Mouse (Mus musculus) forebrain, embryonic 10.5 days (tissue): ENCODE data around the gene Cacng2. TPM values are rescaled to one million over a fixed set of nuclear protein-coding genes. Genes with fewer than 3 reads are reported as not detected.
A peak's percentile ranks its signal among the peaks of the same experiment; 100 is the strongest.

Experiments used
- DNase-seq: peaks from one replicate; pipeline ENCODE4 v3.0.0-alpha.2; 2017; ENCODE audit warnings: low spot score; ENCODE audit errors: extremely low spot score
- H3K27ac ChIP-seq: fragments of 300-500 bp; sonication (generic); 2 replicates; pipeline ENCODE4 v1.5.1; 2016; ENCODE audit warnings: mild to moderate bottlenecking
- H3K27me3 ChIP-seq: fragments of 300-500 bp; sonication (generic); 2 replicates; pipeline ENCODE4 v1.6.1; 2016; ENCODE audit warnings: mild to moderate bottlenecking; ENCODE audit not compliant: poor library complexity, severe bottlenecking
- H3K36me3 ChIP-seq: fragments of 300-500 bp; sonication (generic); replicated peaks from 2 replicates; pipeline ENCODE4 v1.6.1; 2016; ENCODE audit warnings: mild to moderate bottlenecking, moderate library complexity
- H3K4me1 ChIP-seq: fragments of 300-500 bp; sonication (generic); 2 replicates; pipeline ENCODE4 v1.6.1; 2016
- H3K4me3 ChIP-seq: fragments of 300-500 bp; sonication (generic); 2 replicates; pipeline ENCODE4 v1.5.1; 2016; ENCODE audit warnings: mild to moderate bottlenecking, moderate library complexity
- H3K9me3 ChIP-seq: fragments of 300-500 bp; sonication (generic); 2 replicates; pipeline ENCODE4 v1.6.1; 2016; ENCODE audit warnings: mild to moderate bottlenecking, moderate library complexity
- WGBS: fragments of 180-500 bp; shearing (Covaris S2); methylation state at CpG from one replicate; pipeline ENCODE4 v1.1.7; 2016; 5-methylcytosine and 5-hydroxymethylcytosine counted together
- polyA plus RNA-seq: library from polyadenylated mRNA; unstranded; fragments of >200 nt; fragmentation: Nextera tagmentation; extraction: Ambion mirVana; gene quantifications from 2 replicates; pipeline ENCODE4 v1.2.1, GENCODE M21; 2016

Cacng2 gene
- polyA plus RNA-seq, 1 experiment from 2014 or later = 0.20 TPM

- no peak for DNase-seq
Measured at GRCm38 (mm10) chr15:78133389-78133788, 13.6 kb upstream of the Cacng2 start.

GRCm38 (mm10) chr15:78119248-78119647 is 580 bp downstream of the Cacng2 start:
- Histone ChIP-seq H3K27me3 (peaks cover 40% of the 10 kb centered on the region), H3K36me3 (no peaks in the 10 kb centered on the region), H3K9me3 (no peaks in the 10 kb centered on the region), H3K27ac (no peak overlapping the region), H3K4me1 (peaks cover 13% of the 10 kb centered on the region), H3K4me3 (peak overlapping the region; percentile 51)
- 6% methylated on average over 39 of the region's 39 CpGs for WGBS
- DNase-seq = no peak

More at GRCm38 (mm10) chr15:78133389-78133788, 13.6 kb upstream of the Cacng2 start:
- Histone ChIP-seq H3K4me3 (no peak overlapping the region), H3K27me3 (no peaks in the 10 kb centered on the region; the same call in 1 of the 2 replicates), H3K27ac (no peak overlapping the region), H3K4me1 (peaks cover 18% of the 10 kb centered on the region), H3K9me3 (no peaks in the 10 kb centered on the region), H3K36me3 (no peaks in the 10 kb centered on the region)
- 27% methylated on average over 2 of the region's 2 CpGs for WGBS

GRCm38 (mm10) chr15:78118275-78118995 is 1.4 kb downstream of the Cacng2 start:
- H3K27ac ChIP-seq = no peak overlapping the region
- WGBS = 76% methylated on average over 18 of the region's 18 CpGs
- no peaks in the 10 kb centered on the region for H3K36me3 ChIP-seq
- no peak for DNase-seq
- H3K4me1 ChIP-seq = peaks cover 13% of the 10 kb centered on the region
- peaks cover 40% of the 10 kb centered on the region for H3K27me3 ChIP-seq
- H3K9me3 ChIP-seq = no peaks in the 10 kb centered on the region
- no peak overlapping the region for H3K4me3 ChIP-seq

GRCm38 (mm10) chr15:78117731-78118130 is 2.1 kb downstream of the Cacng2 start:
- Histone ChIP-seq H3K9me3 (no peaks in the 10 kb centered on the region), H3K4me1 (peaks cover 13% of the 10 kb centered on the region), H3K27me3 (peaks cover 40% of the 10 kb centered on the region), H3K4me3 (no peak overlapping the region), H3K36me3 (no peaks in the 10 kb centered on the region), H3K27ac (no peak overlapping the region)
- no peak for DNase-seq
- WGBS = 90% methylated on average over 16 of the region's 16 CpGs

GRCm38 (mm10) chr15:78116936-78117335 is 2.9 kb downstream of the Cacng2 start:
- H3K9me3 ChIP-seq = no peaks in the 10 kb centered on the region
- DNase-seq = no peak
- peaks cover 13% of the 10 kb centered on the region for H3K4me1 ChIP-seq
- H3K36me3 ChIP-seq = no peaks in the 10 kb centered on the region
- H3K27me3 ChIP-seq = peaks cover 40% of the 10 kb centered on the region
- 84% methylated on average over 10 of the region's 10 CpGs for WGBS
- no peak overlapping the region for H3K4me3 ChIP-seq
- no peak overlapping the region for H3K27ac ChIP-seq

- Histone ChIP-seq H3K4me1 (peaks cover 13% of the 10 kb centered on the region), H3K9me3 (no peaks in the 10 kb centered on the region), H3K27me3 (peaks cover 38% of the 10 kb centered on the region), H3K36me3 (no peaks in the 10 kb centered on the region), H3K27ac (no peak overlapping the region), H3K4me3 (no peak overlapping the region)
- 74% methylated on average over 10 of the region's 10 CpGs for WGBS
- no peak for DNase-seq
Measured at GRCm38 (mm10) chr15:78116244-78116643, 3.6 kb downstream of the Cacng2 start.

- DNase-seq = no peak
- H3K27ac ChIP-seq = no peak overlapping the region
- WGBS = 62% methylated on average over 5 of the region's 5 CpGs
Measured at GRCm38 (mm10) chr15:78099516-78099915, 20.3 kb downstream of the Cacng2 start.

GRCm38 (mm10) chr15:78096004-78096403 is 23.8 kb downstream of the Cacng2 start:
- Histone ChIP-seq H3K27ac (no peak overlapping the region), H3K36me3 (no peaks in the 10 kb centered on the region), H3K27me3 (no peaks in the 10 kb centered on the region), H3K4me3 (no peak overlapping the region), H3K4me1 (0 out of 2 replicates have a peak, but pooled peaks cover 7% of the 10 kb centered on the region), H3K9me3 (no peaks in the 10 kb centered on the region)
- no peak for DNase-seq
- WGBS = 92% methylated on average over 16 of the region's 16 CpGs

More at GRCm38 (mm10) chr15:78099516-78099915, 20.3 kb downstream of the Cacng2 start:
- no peak overlapping the region for H3K4me3 ChIP-seq
- H3K4me1 ChIP-seq = 0 out of 2 replicates have a peak, but pooled peaks cover 7% of the 10 kb centered on the region
- no peaks in the 10 kb centered on the region for H3K36me3 ChIP-seq
- H3K9me3 ChIP-seq = no peaks in the 10 kb centered on the region
- H3K27me3 ChIP-seq = no peaks in the 10 kb centered on the region

GRCm38 (mm10) chr15:78093597-78093996 is 26.2 kb downstream of the Cacng2 start:
- no peak overlapping the region for H3K4me3 ChIP-seq
- 82% methylated on average over 5 of the region's 5 CpGs for WGBS
- H3K9me3 ChIP-seq = no peaks in the 10 kb centered on the region
- no peak overlapping the region for H3K27ac ChIP-seq
- H3K27me3 ChIP-seq = no peaks in the 10 kb centered on the region
- no peaks in the 10 kb centered on the region for H3K36me3 ChIP-seq
- no peak for DNase-seq
- 0 out of 2 replicates have a peak, but pooled peaks cover 7% of the 10 kb centered on the region for H3K4me1 ChIP-seq

GRCm38 (mm10) chr15:78082841-78083572 is 36.8 kb downstream of the Cacng2 start:
- 36% methylated on average over 13 of the region's 13 CpGs for WGBS
- Histone ChIP-seq H3K4me1 (peaks cover 20% of the 10 kb centered on the region), H3K9me3 (no peaks in the 10 kb centered on the region), H3K27ac (no peak overlapping the region), H3K4me3 (no peak overlapping the region), H3K27me3 (peaks cover 16% of the 10 kb centered on the region), H3K36me3 (no peaks in the 10 kb centered on the region)
- no peak for DNase-seq

GRCm38 (mm10) chr15:78082149-78082548 is 37.7 kb downstream of the Cacng2 start:
- no peak overlapping the region for H3K27ac ChIP-seq

GRCm38 (mm10) chr15:78081384-78081783 is 38.4 kb downstream of the Cacng2 start:
- Histone ChIP-seq H3K4me1 (peaks cover 20% of the 10 kb centered on the region), H3K27me3 (peaks cover 16% of the 10 kb centered on the region), H3K9me3 (no peaks in the 10 kb centered on the region), H3K4me3 (no peak overlapping the region), H3K36me3 (no peaks in the 10 kb centered on the region), H3K27ac (no peak overlapping the region)
- WGBS = 85% methylated on average over 7 of the region's 7 CpGs
- DNase-seq = no peak

More at GRCm38 (mm10) chr15:78082149-78082548, 37.7 kb downstream of the Cacng2 start:
- H3K4me3 ChIP-seq = no peak overlapping the region
- no peak for DNase-seq
- H3K36me3 ChIP-seq = no peaks in the 10 kb centered on the region
- H3K9me3 ChIP-seq = no peaks in the 10 kb centered on the region
- peaks cover 16% of the 10 kb centered on the region for H3K27me3 ChIP-seq
- H3K4me1 ChIP-seq = peaks cover 20% of the 10 kb centered on the region
- WGBS = 50% methylated on average over 8 of the region's 8 CpGs

GRCm38 (mm10) chr15:78080326-78080725 is 39.5 kb downstream of the Cacng2 start:
- H3K4me1 ChIP-seq = peaks cover 20% of the 10 kb centered on the region
- peaks cover 16% of the 10 kb centered on the region for H3K27me3 ChIP-seq
- no peaks in the 10 kb centered on the region for H3K9me3 ChIP-seq
- H3K27ac ChIP-seq = no peak overlapping the region
- no peak for DNase-seq
- no peak overlapping the region for H3K4me3 ChIP-seq
- no peaks in the 10 kb centered on the region for H3K36me3 ChIP-seq
- 87% methylated on average over 4 of the region's 4 CpGs for WGBS
